Mouse (Mus musculus): Measurements from ENCODE around the gene Tssk3.

The Tssk3 gene

GRCm38 (mm10) chr4:129447778-129448563 is 42.9 kb downstream of the Tssk3 start:
- POLR2A ChIA-PET: interaction anchor here (0.5 to 1.8 kb wide), 24 partner anchors 9 to 390 kb away, joined by 3 to 9 read pairs (median 3); partner anchors contain the start of genes Bsdc1 (in 3 of the 4) and C77080 (in 1 of the 4)
- CTCF ChIA-PET: interaction anchor here in 3 of 4 experiments (0.6 to 1.0 kb wide), 4 partner anchors 14 to 103 kb away, joined by 3 to 5 read pairs (median 3); partner anchors contain the start of gene Bsdc1 (in 1 of the 3)

- POLR2A ChIA-PET: interaction anchor here (0.8 to 1.8 kb wide), 12 partner anchors 8 to 187 kb away, joined by 3 to 9 read pairs (median 3); partner anchors contain the start of genes Bsdc1 (in 3 of the 4) and C77080 (in 1 of the 4)
- CTCF ChIA-PET: interaction anchor here in 1 of 4 experiments (0.6 kb wide), 1 partner anchor 97 kb away, joined by 3 read pairs; no protein-coding TSS in a partner anchor
These were observed 43.5 kb downstream of the Tssk3 start for GRCm38 (mm10) chr4:129447360-129447759.

- CTCF ChIA-PET: interaction anchor here in 2 of 4 experiments (0.5 to 1.2 kb wide), 5 partner anchors 14 to 661 kb away, joined by 3 to 8 read pairs (median 3); no protein-coding TSS in a partner anchor
- POLR2A ChIA-PET: interaction anchor here in 3 of 4 experiments (0.5 to 2.7 kb wide), 16 partner anchors 9 to 251 kb away, joined by 3 to 7 read pairs (median 4); partner anchors contain the start of genes Bsdc1 (in 2 of the 3), S100pbp (in 1 of the 3) and Yars (in 1 of the 3)
These were observed 49.7 kb downstream of the Tssk3 start for GRCm38 (mm10) chr4:129441145-129441544.

GRCm38 (mm10) chr4:129440340-129441063 is 50.3 kb downstream of the Tssk3 start, which contains the start of gene Zbtb8b:
Gene Zbtb8b (minus strand): TSS chr4:129440853.
- ChIA-PET CTCF (interaction anchor here in 2 of 4 experiments (0.5 to 1.2 kb wide), 7 partner anchors 13 to 661 kb away, joined by 3 to 8 read pairs (median 3); no protein-coding TSS in a partner anchor), POLR2A (interaction anchor here in 3 of 4 experiments (0.5 to 2.7 kb wide), 19 partner anchors 8 to 251 kb away, joined by 3 to 7 read pairs (median 4); partner anchors contain the start of genes Bsdc1 (in 2 of the 3), Hdac1 (in 1 of the 3), S100pbp (in 1 of the 3) and Yars (in 1 of the 3))

Measured in embryonic stem cell, embryonic (primary cell).